Comparison of ENCODE assay signal across 34 mouse cellular contexts in the genomic region with DNA sequence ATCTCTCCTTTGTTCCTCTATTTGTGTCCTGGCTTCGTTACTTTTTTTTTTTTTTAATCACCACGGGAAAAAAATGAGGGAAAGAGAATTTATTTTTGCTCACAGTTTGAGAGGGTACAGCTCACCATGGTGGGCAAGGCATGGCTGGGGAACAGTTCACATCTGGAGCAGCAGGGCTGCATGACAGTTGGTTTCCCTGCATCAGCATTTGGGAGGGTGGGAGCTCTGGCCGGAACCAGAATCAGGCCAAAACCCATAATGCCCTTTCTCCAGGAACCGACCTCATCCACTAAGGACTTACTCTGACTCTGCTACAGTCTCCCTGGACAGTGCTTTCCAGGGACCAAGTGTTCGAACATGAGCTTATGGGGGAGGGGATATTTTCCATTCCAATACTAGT. TPM values are rescaled to one million over a fixed set of nuclear protein-coding genes. Genes with fewer than 3 reads are reported as not detected.
A peak's percentile ranks its signal among the peaks of the same experiment; 100 is the strongest.
DNase-seq lines count a peak whose midpoint lies in the region; ATAC-seq and TF ChIP-seq lines count a peak whose summit lies in the region.
"Had no signal": no experiment of that assay in that cellular context is flagged by ENCODE, and none has a peak within 500 bp of the region (broad histone marks: within the 10 kb centered on the region; RNA-seq: fewer than 3 reads in every experiment).

No protein-coding gene starts in this region.

- peak; percentile 83 for DNase-seq in heart, adult 11 months
- DNase-seq in midbrain, embryonic 10.5 days (ENCODE audit: low spot score): no peak
- DNase-seq in midbrain, postnatal 0 days (ENCODE audit: low spot score): no peak
- no peak for DNase-seq in forebrain, postnatal 0 days
- DNase-seq in frontal cortex, postnatal 36 days (ENCODE audit: low spot score in 2 of 2): no peak
- DNase-seq in cerebellum, postnatal 25 days: no peak
- DNase-seq: adrenal gland, postnatal 10 days; cerebellum, adult 8-10 months; gastrocnemius, postnatal 10 days; heart, postnatal 10 days; kidney, adult 18-20 months; kidney, postnatal 25 days; spleen, adult 18-20 months; thymus, postnatal 25 days had no signal

- no peak for ATAC-seq in heart, embryonic 11.5 days (replicated peaks; ENCODE audit: insufficient number of reproducible peaks, low FRiP score, low TSS enrichment)
- no peak for ATAC-seq in midbrain, postnatal 0 days (ENCODE audit: low FRiP score)
- no peak for ATAC-seq in forebrain, postnatal 0 days

- H3K9me3 ChIP-seq in heart, embryonic 11.5 days (replicated peaks; ENCODE audit: control insufficient read depth, low read length): no peaks in the 10 kb centered on the region
- no peaks in the 10 kb centered on the region for H3K9me3 ChIP-seq in midbrain, embryonic 10.5 days (replicated peaks)
- H3K9me3 ChIP-seq in midbrain, postnatal 0 days (ENCODE audit: low read length): no peaks in the 10 kb centered on the region
- H3K9me3 ChIP-seq in forebrain, postnatal 0 days (ENCODE audit: low read length): no peaks in the 10 kb centered on the region
- H3K9me3 ChIP-seq: embryonic facial prominence, embryonic 12.5 days; G1E; heart, embryonic 13.5 days; kidney, embryonic 15.5 days; limb, embryonic 12.5 days; liver, embryonic 15.5 days; lung, embryonic 15.5 days had no signal

- H3K27ac ChIP-seq in heart, embryonic 11.5 days (ENCODE audit: low read depth, low read length): no peak overlapping the region
- H3K27ac ChIP-seq in midbrain, embryonic 10.5 days (replicated peaks): peak overlapping the region; percentile 71
- no peak overlapping the region for H3K27ac ChIP-seq in midbrain, postnatal 0 days (ENCODE audit: low read depth, low read length)
- H3K27ac ChIP-seq in forebrain, postnatal 0 days (ENCODE audit: low read depth, low read length): peak overlapping the region; percentile 74; the same call in 1 of the 2 replicates
- H3K27ac ChIP-seq: embryonic facial prominence, embryonic 12.5 days; heart, embryonic 13.5 days; kidney, embryonic 15.5 days; limb, embryonic 12.5 days; liver, embryonic 15.5 days; lung, embryonic 15.5 days had no signal

- H3K9ac ChIP-seq in heart, embryonic 11.5 days (ENCODE audit: low read depth, low read length): no peak overlapping the region
- no peak overlapping the region for H3K9ac ChIP-seq in midbrain, postnatal 0 days (replicated peaks; ENCODE audit: low read length, poor library complexity, severe bottlenecking)
- no peak overlapping the region for H3K9ac ChIP-seq in forebrain, postnatal 0 days
- H3K9ac ChIP-seq: embryonic facial prominence, embryonic 12.5 days; heart, embryonic 13.5 days; kidney, embryonic 15.5 days; limb, embryonic 12.5 days; liver, embryonic 15.5 days; lung, embryonic 15.5 days had no signal

- H3K27me3 ChIP-seq in heart, embryonic 11.5 days (ENCODE audit: control insufficient read depth, insufficient read depth, low read length): peaks cover 56% of the 10 kb centered on the region
- H3K27me3 ChIP-seq in midbrain, embryonic 10.5 days (ENCODE audit: low read depth, poor library complexity, severe bottlenecking): no peaks in the 10 kb centered on the region
- H3K27me3 ChIP-seq in midbrain, postnatal 0 days (ENCODE audit: insufficient read depth, low read length): no peaks in the 10 kb centered on the region
- H3K27me3 ChIP-seq in forebrain, postnatal 0 days (ENCODE audit: insufficient read depth, low read length): no peaks in the 10 kb centered on the region
- H3K27me3 ChIP-seq: embryonic facial prominence, embryonic 12.5 days; lung, embryonic 15.5 days had no signal

- no peaks in the 10 kb centered on the region for H3K36me3 ChIP-seq in heart, embryonic 11.5 days (ENCODE audit: control insufficient read depth, insufficient read depth, low read length)
- no peaks in the 10 kb centered on the region for H3K36me3 ChIP-seq in midbrain, embryonic 10.5 days
- no peaks in the 10 kb centered on the region for H3K36me3 ChIP-seq in midbrain, postnatal 0 days (ENCODE audit: insufficient read depth, low read length)
- H3K36me3 ChIP-seq in forebrain, postnatal 0 days (ENCODE audit: insufficient read depth): no peaks in the 10 kb centered on the region
- H3K36me3 ChIP-seq: embryonic facial prominence, embryonic 12.5 days; G1E; heart, embryonic 13.5 days; kidney, embryonic 15.5 days; limb, embryonic 12.5 days; liver, embryonic 15.5 days; lung, embryonic 15.5 days had no signal

- TF ChIP-seq CTCF in midbrain, postnatal 0 days (IDR thresholded peaks at IDR 0.05): no peak
- no peak for TF ChIP-seq CTCF in forebrain, postnatal 0 days (IDR thresholded peaks at IDR 0.05; ENCODE audit: low read depth)

- H3K4me2 ChIP-seq in heart, embryonic 11.5 days: no peak overlapping the region
- H3K4me2 ChIP-seq in midbrain, postnatal 0 days (ENCODE audit: low read depth, low read length, poor library complexity, severe bottlenecking): no peak overlapping the region
- H3K4me2 ChIP-seq in forebrain, postnatal 0 days (ENCODE audit: low read depth): no peak overlapping the region
- H3K4me2 ChIP-seq: embryonic facial prominence, embryonic 12.5 days; heart, embryonic 13.5 days; kidney, embryonic 15.5 days; limb, embryonic 12.5 days; liver, embryonic 15.5 days; lung, embryonic 15.5 days; midbrain, embryonic 11.5 days had no signal

- no peak overlapping the region for H3K4me3 ChIP-seq in heart, embryonic 11.5 days (ENCODE audit: low read depth, low read length)
- H3K4me3 ChIP-seq in midbrain, embryonic 10.5 days: no peak overlapping the region
- no peak overlapping the region for H3K4me3 ChIP-seq in midbrain, postnatal 0 days (ENCODE audit: low read depth, low read length)
- H3K4me3 ChIP-seq in forebrain, postnatal 0 days (ENCODE audit: low read depth, low read length): no peak overlapping the region
- H3K4me3 ChIP-seq: embryonic facial prominence, embryonic 12.5 days; heart, embryonic 13.5 days; kidney, embryonic 15.5 days; limb, embryonic 12.5 days; liver, embryonic 15.5 days; lung, embryonic 15.5 days; myocyte had no signal

- WGBS in heart, embryonic 11.5 days (ENCODE audit: insufficient replicate concordance): 39% methylated on average over 5 of the region's 5 CpGs
- WGBS in midbrain, embryonic 10.5 days: 69% methylated on average over 5 of the region's 5 CpGs
- 71% methylated on average over 5 of the region's 5 CpGs for WGBS in midbrain, postnatal 0 days
- 56% methylated on average over 5 of the region's 5 CpGs for WGBS in forebrain, postnatal 0 days

- H3K4me1 ChIP-seq in heart, embryonic 11.5 days (ENCODE audit: control insufficient read depth, insufficient read depth, low read length): no peaks in the 10 kb centered on the region
- H3K4me1 ChIP-seq in midbrain, embryonic 10.5 days: peaks cover 44% of the 10 kb centered on the region
- peaks cover 8% of the 10 kb centered on the region; the same call in 1 of the 2 replicates for H3K4me1 ChIP-seq in midbrain, postnatal 0 days (ENCODE audit: insufficient read depth, low read length)
- H3K4me1 ChIP-seq in forebrain, postnatal 0 days (ENCODE audit: insufficient read depth): peaks cover 4% of the 10 kb centered on the region; the same call in 1 of the 2 replicates
- H3K4me1 ChIP-seq: embryonic facial prominence, embryonic 12.5 days; lung, embryonic 15.5 days had no signal

RNA-seq across cellular contexts. Expression of a gene that starts 13.2 kb away (rescaled TPM):
- polyA plus RNA-seq in heart, embryonic 11.5 days (2014; fragmentation: Nextera tagmentation; extraction: Ambion mirVana): not detected in 2 replicates
- not detected in 2 replicates for polyA plus RNA-seq in midbrain, embryonic 10.5 days (2016; fragmentation: Nextera tagmentation; extraction: Ambion mirVana)
- total RNA-seq in midbrain, postnatal 0 days (2014; rRNA removed): not detected in 2 replicates
- not detected in 2 replicates for polyA plus RNA-seq in midbrain, postnatal 0 days (2015; fragmentation: Nextera tagmentation; extraction: Ambion mirVana)
- not detected in 2 replicates for total RNA-seq in forebrain, postnatal 0 days (2014; rRNA removed)
- not detected in 2 replicates for polyA plus RNA-seq in forebrain, postnatal 0 days (2015; fragmentation: Nextera tagmentation; extraction: Ambion mirVana)
- total RNA-seq: adrenal gland, postnatal 10 days; gastrocnemius, postnatal 10 days; granulocyte monocyte progenitor cell, adult 5-6 weeks; heart, postnatal 10 days; hematopoietic stem cell, adult 5-6 weeks; layer of hippocampus, adult 18-20 months; layer of hippocampus, postnatal 10 days; left cerebral cortex, adult 18-20 months; left cerebral cortex, postnatal 14 days; megakaryocyte progenitor cell, adult 5-6 weeks; neutrophil, adult 5-6 weeks had no signal
- polyA plus RNA-seq: embryonic facial prominence, embryonic 12.5 days; G1E; heart, embryonic 13.5 days; limb, embryonic 12.5 days; liver, adult 2 months; midbrain, embryonic 11.5 days; midbrain, embryonic 16.5 days; myocyte had no signal

RNA-seq across cellular contexts. Expression of a gene that starts 53.1 kb away (rescaled TPM):
- 2.1 and 3.7 TPM in 2 replicates for polyA plus RNA-seq in heart, embryonic 11.5 days (2014; fragmentation: Nextera tagmentation; extraction: Ambion mirVana)
- polyA plus RNA-seq in midbrain, embryonic 10.5 days (2016; fragmentation: Nextera tagmentation; extraction: Ambion mirVana): 0.56 and 1.1 TPM in 2 replicates
- 2.2 and 13.2 TPM in 2 replicates for total RNA-seq in midbrain, postnatal 0 days (2014; rRNA removed)
- 0.63 and 1.1 TPM in 2 replicates for polyA plus RNA-seq in midbrain, postnatal 0 days (2015; fragmentation: Nextera tagmentation; extraction: Ambion mirVana)
- 10.3 and 13.0 TPM in 2 replicates for total RNA-seq in forebrain, postnatal 0 days (2014; rRNA removed)
- polyA plus RNA-seq in forebrain, postnatal 0 days (2015; fragmentation: Nextera tagmentation; extraction: Ambion mirVana): 11.0 and 11.9 TPM in 2 replicates
- polyA plus RNA-seq: G1E had no signal

Comparison
In these comparisons a context has a peak if more than half of its experiments do, and no peak if none do; other contexts are left out.
1. H3K27ac ChIP-seq: peak in midbrain, embryonic 10.5 days (single experiment) and forebrain, postnatal 0 days (single experiment); none in heart, embryonic 11.5 days (single experiment) and midbrain, postnatal 0 days (single experiment).